In the genomic region with DNA sequence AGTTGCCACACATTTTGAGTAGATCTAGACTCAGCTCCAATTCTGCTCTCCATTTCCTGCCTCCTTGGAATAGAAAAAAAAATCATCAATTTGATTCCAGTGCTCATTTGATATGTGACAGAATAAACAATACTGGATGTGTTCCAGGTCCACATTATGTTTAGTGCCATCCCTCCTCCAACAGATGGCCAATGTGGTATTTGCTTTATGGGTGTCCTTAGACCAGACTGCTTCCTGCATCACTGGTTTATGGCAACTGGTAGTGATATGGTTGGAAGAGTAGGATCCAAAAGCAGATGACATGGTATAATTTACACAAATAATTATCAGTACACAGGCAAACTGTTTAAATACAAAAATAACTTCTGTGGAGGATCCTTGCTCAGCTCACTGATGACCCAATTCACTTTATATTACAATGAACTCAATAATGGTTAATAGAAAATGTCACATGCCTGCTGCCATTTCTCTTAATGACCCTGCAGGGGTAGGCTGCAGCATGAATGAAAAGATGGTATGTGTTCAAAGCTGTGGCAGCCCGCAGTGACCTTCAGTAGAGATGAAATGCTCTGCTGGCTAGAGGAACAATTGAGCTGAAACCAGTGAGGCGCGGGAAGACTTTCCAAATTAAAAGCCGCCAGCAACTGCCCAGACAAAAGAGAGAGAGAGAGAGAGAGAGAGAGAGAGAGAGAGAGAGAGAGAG, we compare ENCODE assay signal across 13 mouse cellular contexts. TPM values are rescaled to one million over a fixed set of nuclear protein-coding genes. Genes with fewer than 3 reads are reported as not detected.
DNase-seq lines count a peak whose midpoint lies in the region; ATAC-seq lines count a peak whose summit lies in the region.
"Had no signal": no experiment of that assay in that cellular context is flagged by ENCODE, and none has a peak within 500 bp of the region (broad histone marks: within the 10 kb centered on the region; RNA-seq: fewer than 3 reads in every experiment).

No protein-coding gene starts in this region.

- H3K27ac ChIP-seq in kidney, embryonic 15.5 days = no peak overlapping the region
- no peak overlapping the region for H3K27ac ChIP-seq in forebrain, embryonic 12.5 days
- H3K27ac ChIP-seq: embryonic facial prominence, embryonic 15.5 days had no signal

- ATAC-seq in kidney, embryonic 15.5 days (replicated peaks; ENCODE audit: low FRiP score) = peak; percentile 43; the same call in 1 of the 2 replicates
- ATAC-seq in forebrain, embryonic 12.5 days (ENCODE audit: low FRiP score) = peak; percentile 58

- no peak overlapping the region for H3K4me3 ChIP-seq in kidney, embryonic 15.5 days (replicated peaks)
- H3K4me3 ChIP-seq in forebrain, embryonic 12.5 days (replicated peaks) = no peak overlapping the region
- H3K4me3 ChIP-seq: embryonic facial prominence, embryonic 15.5 days had no signal

- H3K4me2 ChIP-seq in kidney, embryonic 15.5 days = no peak overlapping the region
- no peak overlapping the region for H3K4me2 ChIP-seq in forebrain, embryonic 12.5 days
- H3K4me2 ChIP-seq: embryonic facial prominence, embryonic 15.5 days; liver, embryonic 11.5 days had no signal

- H3K9me3 ChIP-seq in kidney, embryonic 15.5 days (replicated peaks) = no peaks in the 10 kb centered on the region
- H3K9me3 ChIP-seq in forebrain, embryonic 12.5 days = no peaks in the 10 kb centered on the region
- H3K9me3 ChIP-seq: embryonic facial prominence, embryonic 15.5 days had no signal

- H3K9ac ChIP-seq in kidney, embryonic 15.5 days = no peak overlapping the region
- H3K9ac ChIP-seq in forebrain, embryonic 12.5 days = no peak overlapping the region
- H3K9ac ChIP-seq: embryonic facial prominence, embryonic 15.5 days had no signal

- 41% methylated on average over 4 of the region's 4 CpGs for WGBS in kidney, embryonic 15.5 days
- WGBS in forebrain, embryonic 12.5 days = 15% methylated on average over 4 of the region's 4 CpGs

- H3K36me3 ChIP-seq in kidney, embryonic 15.5 days = no peaks in the 10 kb centered on the region
- H3K36me3 ChIP-seq in forebrain, embryonic 12.5 days (replicated peaks) = no peaks in the 10 kb centered on the region
- H3K36me3 ChIP-seq: embryonic facial prominence, embryonic 15.5 days had no signal

- no peak for DNase-seq in kidney, postnatal 10 days
- DNase-seq in mesoderm, embryonic 11.5 days (ENCODE audit: low read depth, low spot score) = peak; percentile 20
- peak; percentile 79 for DNase-seq in retina, embryonic 14.5 days (ENCODE audit: low spot score)
- DNase-seq in layer of hippocampus, postnatal 25 days (ENCODE audit: extremely low spot score in 1 of 2, low spot score in 1 of 2) = no peak
- DNase-seq in gastrocnemius, postnatal 4 days (ENCODE audit: low spot score in 2 of 2) = no peak
- DNase-seq in heart, adult 8-10 months (ENCODE audit: low spot score) = no peak
- DNase-seq: adrenal gland, adult 2 months; lung, postnatal 36 days had no signal

- H3K4me1 ChIP-seq in kidney, embryonic 15.5 days = no peaks in the 10 kb centered on the region
- 0 out of 2 replicates have a peak, but pooled peaks cover 7% of the 10 kb centered on the region for H3K4me1 ChIP-seq in forebrain, embryonic 12.5 days
- H3K4me1 ChIP-seq: embryonic facial prominence, embryonic 15.5 days had no signal

- no peaks in the 10 kb centered on the region for H3K27me3 ChIP-seq in kidney, embryonic 15.5 days
- H3K27me3 ChIP-seq in forebrain, embryonic 12.5 days = no peaks in the 10 kb centered on the region
- H3K27me3 ChIP-seq: embryonic facial prominence, embryonic 15.5 days had no signal

RNA-seq across cellular contexts. Expression of gene Hs3st5, which starts 27.2 kb away (rescaled TPM):
- polyA plus RNA-seq in kidney, embryonic 15.5 days (2015; fragmentation: Nextera tagmentation; extraction: Ambion mirVana) = 0.35 and 0.38 TPM in 2 replicates
- polyA plus RNA-seq in forebrain, embryonic 12.5 days (2016; fragmentation: Nextera tagmentation; extraction: Ambion mirVana) = 3.8 and 4.1 TPM in 2 replicates
- total RNA-seq in layer of hippocampus, postnatal 25 days (2021) = 1 to 10 TPM; 1.6 to 1.9 TPM
- under 1 TPM; 0.29 to 0.52 TPM for total RNA-seq in gastrocnemius, postnatal 4 days (2021)
- 1 to 10 TPM; 1.8 to 6.0 (median 5.1) TPM for total RNA-seq in heart, adult 8-10 months (2022)
- total RNA-seq: neutrophil, adult 5-6 weeks had no signal

Comparison
In these comparisons a context has a peak if more than half of its experiments do, and no peak if none do; other contexts are left out.
1. DNase-seq: peak in mesoderm, embryonic 11.5 days (single experiment) and retina, embryonic 14.5 days (single experiment); none in kidney, postnatal 10 days (single experiment), layer of hippocampus, postnatal 25 days (0 of 2), gastrocnemius, postnatal 4 days (0 of 2) and heart, adult 8-10 months (single experiment).